Mouse (Mus musculus) heart, postnatal 0 days (tissue): Measurements from ENCODE around the gene Clk2. TPM values are rescaled to one million over a fixed set of nuclear protein-coding genes. Genes with fewer than 3 reads are reported as not detected.

Source experiments
- ATAC-seq: fragments of 200-750 bp; cut with Nextera tagmentation; 2 replicates; pipeline ENCODE4 v1.8.0; 2017; ENCODE audit warnings: low read depth, moderate number of reproducible peaks, moderate library complexity; ENCODE audit not compliant: insufficient read depth
- DNase-seq: peaks from one replicate; pipeline ENCODE4 v3.0.0-alpha.2; 2016; ENCODE audit warnings: low spot score
- H3K27ac ChIP-seq: fragments of 300-500 bp; sonication (generic); 2 replicates; pipeline ENCODE4 v1.5.1; 2014; ENCODE audit warnings: low read depth, mild to moderate bottlenecking
- H3K27me3 ChIP-seq: fragments of 300-500 bp; sonication (generic); 2 replicates; pipeline ENCODE4 v1.6.1; 2014; ENCODE audit warnings: low read length, mixed read lengths; ENCODE audit not compliant: control insufficient read depth, insufficient read depth
- H3K36me3 ChIP-seq: fragments of 300-500 bp; sonication (generic); replicated peaks from 2 replicates; pipeline ENCODE4 v1.6.1; 2014; ENCODE audit warnings: low read length, mixed read lengths; ENCODE audit not compliant: control insufficient read depth, insufficient read depth
- H3K4me1 ChIP-seq: fragments of 300-500 bp; sonication (generic); 2 replicates; pipeline ENCODE4 v1.6.1; 2014; ENCODE audit warnings: antibody characterized with exemption; ENCODE audit not compliant: control insufficient read depth, insufficient read depth
- H3K4me2 ChIP-seq: fragments of 300-500 bp; sonication (generic); 2 replicates; pipeline ENCODE4 v1.6.1; 2014; ENCODE audit warnings: low read depth, mild to moderate bottlenecking, low read length, moderate library complexity
- H3K4me3 ChIP-seq: fragments of 300-500 bp; sonication (generic); 2 replicates; pipeline ENCODE4 v1.5.1; 2014; ENCODE audit warnings: low read depth, low read length
- H3K9ac ChIP-seq: fragments of 300-500 bp; sonication (generic); replicated peaks from 2 replicates; pipeline ENCODE4 v1.6.1; 2014; ENCODE audit warnings: low read depth, low read length, mixed read lengths
- H3K9me3 ChIP-seq: fragments of 300-500 bp; sonication (generic); replicated peaks from 2 replicates; pipeline ENCODE4 v1.6.1; 2016; ENCODE audit warnings: low read length; ENCODE audit not compliant: control insufficient read depth
- CTCF ChIP-seq: IDR thresholded peaks from 2 replicates; pipeline ENCODE4 v1.5.1; 2016; ENCODE audit warnings: antibody characterized with exemption, control low read depth, low read depth
- EP300 ChIP-seq: IDR thresholded peaks from 2 replicates; pipeline ENCODE4 v1.6.1; 2016; ENCODE audit warnings: antibody characterized with exemption, low read depth
- WGBS: fragments of 180-500 bp; shearing (Covaris S2); extraction: QIAGEN DNeasy Blood & Tissue Kit; methylation state at CpG from one replicate; pipeline ENCODE4 v1.1.7; 2014; 5-methylcytosine and 5-hydroxymethylcytosine counted together
- polyA plus RNA-seq: library from polyadenylated mRNA; unstranded; fragments of >200 nt; fragmentation: Nextera tagmentation; extraction: Ambion mirVana; gene quantifications from 2 replicates; pipeline ENCODE4 v1.2.1, GENCODE M21; 2015
- total RNA-seq: library from RNA; depleted of rRNA; stranded (reverse); fragments of >200 nt; gene quantifications from 2 replicates; pipeline ENCODE4 v1.2.3, GENCODE M21; 2014; ENCODE audit warnings: low replicate concordance; rRNA removed

Clk2 gene
- total RNA-seq: 22.7 and 24.7 TPM in 2 replicates
- 8.2 and 8.5 TPM in 2 replicates for polyA plus RNA-seq

- DNase-seq (peak; percentile 93), ATAC-seq (peak; percentile 98)
- TF ChIP-seq EP300 (no peak), CTCF (no peak)
- peaks cover 15% of the 10 kb centered on the region; the same call in 1 of the 2 replicates for H3K4me1 ChIP-seq
- H3K4me2 ChIP-seq: peak within 1 kb of the TSS; percentile 65
- WGBS: under 1% methylated on average over 75 of the region's 79 CpGs
- peaks cover 3% of the 10 kb centered on the region for H3K27me3 ChIP-seq
- H3K9me3 ChIP-seq: no peaks in the 10 kb centered on the region
- H3K9ac ChIP-seq: peak within 1 kb of the TSS; percentile 89
- H3K27ac ChIP-seq: peak within 1 kb of the TSS; percentile 96
- H3K36me3 ChIP-seq: peaks cover 28% of the 10 kb centered on the region
- H3K4me3 ChIP-seq: peak within 1 kb of the TSS; percentile 84
Observed at GRCm38 (mm10) chr3:89164506-89165267, at the start of gene Clk2. Clk2 (plus strand) TSS chr3:89164795.

GRCm38 (mm10) chr3:89115522-89115921 is 49.1 kb upstream of the Clk2 start:
- DNase-seq (no peak), ATAC-seq (no peak)
- no peaks in the 10 kb centered on the region for H3K36me3 ChIP-seq
- H3K4me2 ChIP-seq: no peak overlapping the region
- H3K9me3 ChIP-seq: no peaks in the 10 kb centered on the region
- WGBS: 6% methylated on average over 2 of the region's 2 CpGs
- H3K27ac ChIP-seq: no peak overlapping the region
- no peaks in the 10 kb centered on the region for H3K4me1 ChIP-seq
- no peak overlapping the region for H3K4me3 ChIP-seq
- TF ChIP-seq CTCF: peak; percentile 51
- no peak for TF ChIP-seq EP300
- H3K27me3 ChIP-seq: no peaks in the 10 kb centered on the region
- no peak overlapping the region for H3K9ac ChIP-seq

DNA sequence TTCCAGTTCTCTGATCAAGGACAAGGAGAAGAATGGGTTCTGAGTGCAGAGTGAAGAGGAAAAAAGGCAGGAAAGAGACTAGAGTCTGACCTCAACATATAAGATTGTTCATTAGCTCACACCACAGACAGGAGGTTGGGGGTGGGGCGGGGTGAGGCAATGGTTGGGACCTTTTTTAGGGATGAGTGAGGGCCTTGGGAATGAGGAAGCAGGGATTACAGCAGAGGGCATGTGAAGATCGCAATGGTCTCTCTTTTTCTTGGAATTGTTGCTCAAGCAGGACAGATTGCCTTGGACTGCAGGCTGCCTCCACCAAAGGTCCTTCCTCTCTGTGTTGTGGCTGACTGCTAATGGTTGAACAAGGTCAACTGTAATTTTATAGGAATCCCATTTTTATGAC is 41.3 kb upstream of the Clk2 start:
- TF ChIP-seq EP300 (no peak), CTCF (no peak)

GRCm38 (mm10) chr3:89124241-89124640 is 40.4 kb upstream of the Clk2 start:
- ATAC-seq: no peak
- no peak overlapping the region for H3K4me3 ChIP-seq
- TF ChIP-seq CTCF (no peak), EP300 (no peak)
- peaks cover 9% of the 10 kb centered on the region for H3K4me1 ChIP-seq
- H3K9ac ChIP-seq: no peak overlapping the region
- H3K27me3 ChIP-seq: no peaks in the 10 kb centered on the region
- peak; percentile 58 for DNase-seq
- H3K36me3 ChIP-seq: no peaks in the 10 kb centered on the region
- H3K4me2 ChIP-seq: no peak overlapping the region
- peak overlapping the region; percentile 19; the same call in 1 of the 2 replicates for H3K27ac ChIP-seq
- WGBS: 26% methylated on average over 3 of the region's 3 CpGs
- H3K9me3 ChIP-seq: no peaks in the 10 kb centered on the region

More for the DNA sequence above, 41.3 kb upstream of the Clk2 start:
- Histone ChIP-seq H3K9ac (no peak overlapping the region), H3K27me3 (no peaks in the 10 kb centered on the region), H3K4me2 (no peak overlapping the region), H3K36me3 (no peaks in the 10 kb centered on the region), H3K27ac (no peak overlapping the region), H3K4me1 (peaks cover 9% of the 10 kb centered on the region), H3K9me3 (no peaks in the 10 kb centered on the region), H3K4me3 (no peak overlapping the region)
- ATAC-seq: peak; percentile 63
- WGBS: 57% methylated on average over 2 of the region's 2 CpGs
- DNase-seq: no peak

GRCm38 (mm10) chr3:89125981-89126380 is 38.6 kb upstream of the Clk2 start:
- H3K27ac ChIP-seq: no peak overlapping the region
- no peak overlapping the region for H3K9ac ChIP-seq
- no peak for DNase-seq
- peaks cover 9% of the 10 kb centered on the region for H3K4me1 ChIP-seq
- no peaks in the 10 kb centered on the region for H3K9me3 ChIP-seq
- TF ChIP-seq EP300 (no peak), CTCF (no peak)
- H3K36me3 ChIP-seq: no peaks in the 10 kb centered on the region
- no peaks in the 10 kb centered on the region for H3K27me3 ChIP-seq
- 91% methylated on average over 3 of the region's 3 CpGs for WGBS
- no peak overlapping the region for H3K4me2 ChIP-seq
- no peak overlapping the region for H3K4me3 ChIP-seq
- no peak for ATAC-seq

DNA sequence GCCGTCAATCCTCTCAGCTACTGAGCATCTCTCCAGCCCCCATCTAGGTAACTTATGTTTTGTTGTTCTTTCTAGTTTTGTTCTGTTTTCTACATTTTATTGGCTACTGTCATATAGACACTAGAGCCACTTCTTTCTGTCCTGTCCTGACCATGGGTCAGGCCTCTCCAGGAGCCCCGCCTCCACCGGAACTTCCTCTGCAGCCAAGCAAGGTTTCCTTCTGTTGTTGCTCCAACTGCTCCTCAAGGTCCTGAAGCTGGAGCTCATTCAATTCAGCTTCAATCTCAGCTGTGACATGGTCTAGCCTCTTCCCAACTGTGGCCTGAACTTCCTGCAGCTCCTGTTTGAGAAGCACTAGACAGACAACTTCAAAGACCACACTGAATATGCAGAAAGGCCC is 34.7 kb upstream of the Clk2 start:
- Histone ChIP-seq H3K27ac (no peak overlapping the region), H3K9me3 (no peaks in the 10 kb centered on the region), H3K4me1 (peaks cover 7% of the 10 kb centered on the region; the same call in 1 of the 2 replicates), H3K27me3 (peaks cover 10% of the 10 kb centered on the region; the same call in 1 of the 2 replicates), H3K9ac (no peak overlapping the region), H3K36me3 (no peaks in the 10 kb centered on the region), H3K4me2 (no peak overlapping the region), H3K4me3 (no peak overlapping the region)
- ATAC-seq (no peak), DNase-seq (no peak)
- 73% methylated on average over 3 of the region's 3 CpGs for WGBS
- TF ChIP-seq EP300 (no peak), CTCF (no peak)
